Mouse (Mus musculus) CD4-positive, CD25-positive, alpha-beta regulatory T cell, adult 4 months (primary cell): ENCODE results near the gene Gm20388. TPM values are rescaled to one million over a fixed set of nuclear protein-coding genes. Genes with fewer than 3 reads are reported as not detected.
"Not testable (repeated sequence)": the region's sequence is repeated elsewhere in the genome, so short reads cannot be mapped to it uniquely, and the experiment has no call there.

Source experiments
- ATAC-seq: one replicate; pipeline ENCODE4 v1.8.0; 2017
- polyA plus RNA-seq, 2 experiments: library from polyadenylated mRNA; unstranded; fragments of 100-300 nt; shearing (Covaris generic); gene quantifications; one replicate each; pipeline ENCODE4 v1.2.1; 2017

Gene Gm20388
- polyA plus RNA-seq, 2 experiments from 2014 or later: 10.7 to 12.8 TPM

DNA sequence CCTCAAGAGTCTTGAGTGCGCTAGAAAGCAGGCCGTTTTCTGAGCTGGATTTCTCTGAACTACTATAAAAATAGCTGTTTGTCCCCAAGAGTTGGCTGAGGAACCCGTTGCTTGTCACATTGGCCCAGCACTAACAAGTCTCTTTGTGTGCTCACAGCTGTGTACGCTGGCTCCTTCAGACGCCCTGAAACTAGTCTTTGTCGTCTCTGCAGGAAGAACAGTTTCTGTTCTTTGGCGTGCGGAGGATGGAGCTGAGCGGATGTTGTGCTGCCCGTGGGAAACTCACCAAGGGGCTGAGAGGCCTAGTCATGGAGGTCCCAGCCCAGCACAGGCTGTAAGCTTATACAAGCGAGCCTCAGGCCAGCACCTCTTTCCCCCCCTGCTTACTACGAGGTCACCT, 3173.0 kb downstream of the Gm20388 start:
- no peak for ATAC-seq

DNA sequence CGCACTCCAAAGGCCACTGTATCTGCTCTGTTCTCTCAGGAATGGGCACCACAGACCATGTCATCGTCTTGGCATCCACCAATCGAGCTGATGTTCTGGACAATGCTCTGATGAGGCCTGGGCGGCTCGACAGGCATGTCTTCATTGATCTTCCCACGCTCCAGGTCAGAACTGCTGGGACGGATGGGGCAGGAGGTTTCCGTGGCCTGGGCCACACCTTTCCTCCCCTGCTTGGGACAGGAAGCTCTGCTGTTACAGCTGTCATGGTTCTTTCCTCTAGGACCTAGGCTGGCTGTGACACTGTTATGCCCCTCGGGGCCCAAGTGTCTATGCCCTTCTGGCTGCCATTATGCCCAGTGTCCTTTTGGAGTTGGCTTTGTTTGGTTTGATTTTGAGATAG, 3176.6 kb downstream of the Gm20388 start:
- no peak for ATAC-seq

DNA sequence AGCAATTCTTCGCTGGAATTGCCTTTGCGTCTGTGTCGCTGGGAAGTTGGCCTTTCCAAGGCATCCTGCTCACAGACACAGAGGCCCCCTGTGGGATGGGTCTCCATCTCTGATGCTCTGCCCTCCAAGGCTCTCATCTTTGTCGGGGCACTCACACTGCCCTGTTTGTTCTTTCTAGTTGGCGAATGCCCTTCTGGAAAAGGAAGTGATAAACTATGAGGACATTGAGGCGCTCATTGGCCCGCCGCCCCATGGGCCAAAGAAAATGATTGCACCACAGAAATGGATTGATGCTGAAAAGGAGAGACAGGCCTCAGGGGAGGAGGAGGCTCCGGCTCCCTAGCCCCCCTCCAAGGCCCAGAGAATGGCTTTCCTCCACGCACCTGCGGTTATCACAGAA, 3186.6 kb downstream of the Gm20388 start:
- no peak for ATAC-seq

DNA sequence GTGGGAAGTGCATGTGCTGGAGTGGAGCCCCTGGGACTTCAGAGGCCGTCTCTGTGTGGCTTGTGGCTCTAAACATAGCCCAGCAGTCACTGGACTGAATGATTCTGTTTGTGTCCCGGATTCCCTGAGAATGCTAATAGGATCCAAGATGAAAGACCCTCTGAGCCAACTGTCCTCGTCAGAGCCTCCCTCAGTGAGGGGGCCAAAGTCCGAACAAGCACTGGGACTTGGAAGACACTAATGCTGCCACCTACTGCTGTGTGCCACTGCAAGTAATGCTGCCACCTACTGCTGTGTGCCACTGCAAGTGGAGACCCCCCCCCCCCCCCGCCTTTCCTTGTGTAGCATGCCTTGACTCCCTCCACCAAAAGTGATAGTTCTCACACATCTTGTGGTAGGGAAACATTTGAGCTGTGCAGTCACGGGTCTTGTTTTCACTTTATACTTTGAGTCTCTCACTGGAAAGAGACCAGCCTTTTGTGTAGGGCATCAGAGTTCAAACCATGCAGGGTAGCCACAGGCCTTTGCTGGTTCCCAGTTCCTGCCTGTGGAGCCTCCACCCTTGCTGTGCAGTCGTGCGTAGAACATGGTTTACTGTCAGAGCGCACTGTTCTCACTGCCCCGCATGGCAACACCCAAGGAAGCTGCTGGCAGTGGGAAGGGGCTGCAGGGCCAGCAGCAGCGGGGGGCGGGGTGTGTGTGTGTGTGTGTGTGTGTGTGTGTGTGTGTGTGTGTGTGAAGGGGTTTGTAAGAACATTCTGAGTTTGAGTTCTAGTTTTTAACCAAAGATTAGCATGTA, 3187.3 kb downstream of the Gm20388 start:
- no peak for ATAC-seq

DNA sequence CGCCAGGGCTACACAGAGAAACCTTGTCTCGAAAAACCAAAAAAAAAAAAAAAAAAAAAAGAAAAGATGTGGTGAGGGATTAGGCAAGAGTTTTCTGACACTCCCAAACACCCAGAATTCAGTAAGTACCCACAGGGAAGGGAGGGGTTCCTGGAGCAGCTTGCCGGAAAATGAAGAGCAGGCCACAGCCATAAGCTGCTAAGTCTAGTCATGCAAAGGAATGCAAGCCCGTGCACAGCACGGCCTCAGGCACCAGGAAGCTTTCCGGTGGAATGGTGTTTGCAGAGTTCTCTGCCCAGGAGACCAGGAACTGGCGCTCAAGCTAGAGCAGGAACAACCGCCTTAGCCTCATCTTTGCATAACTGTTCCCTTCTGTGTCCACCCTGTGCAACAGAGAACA, 3189.6 kb downstream of the Gm20388 start:
- no peak for ATAC-seq

DNA sequence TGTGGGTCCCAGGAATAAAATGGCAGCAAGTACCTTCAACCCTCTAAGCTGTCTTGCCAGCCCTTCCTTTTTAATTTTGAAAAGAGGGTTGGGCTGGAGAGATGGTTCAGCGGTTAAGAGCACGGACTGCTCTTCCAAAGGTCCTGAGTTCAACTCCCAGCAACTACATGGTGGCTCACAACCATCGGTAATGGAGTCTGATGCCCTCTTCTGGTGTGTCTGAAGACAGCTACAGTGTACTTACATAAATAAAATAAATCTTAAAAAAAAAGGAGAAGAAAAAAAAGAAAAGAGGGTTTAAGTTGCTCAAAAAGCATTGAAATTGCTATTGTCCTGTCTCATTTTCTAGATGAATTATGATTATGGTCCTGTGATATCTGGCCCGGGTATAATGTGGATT, 3190.6 kb downstream of the Gm20388 start:
- no peak for ATAC-seq

DNA sequence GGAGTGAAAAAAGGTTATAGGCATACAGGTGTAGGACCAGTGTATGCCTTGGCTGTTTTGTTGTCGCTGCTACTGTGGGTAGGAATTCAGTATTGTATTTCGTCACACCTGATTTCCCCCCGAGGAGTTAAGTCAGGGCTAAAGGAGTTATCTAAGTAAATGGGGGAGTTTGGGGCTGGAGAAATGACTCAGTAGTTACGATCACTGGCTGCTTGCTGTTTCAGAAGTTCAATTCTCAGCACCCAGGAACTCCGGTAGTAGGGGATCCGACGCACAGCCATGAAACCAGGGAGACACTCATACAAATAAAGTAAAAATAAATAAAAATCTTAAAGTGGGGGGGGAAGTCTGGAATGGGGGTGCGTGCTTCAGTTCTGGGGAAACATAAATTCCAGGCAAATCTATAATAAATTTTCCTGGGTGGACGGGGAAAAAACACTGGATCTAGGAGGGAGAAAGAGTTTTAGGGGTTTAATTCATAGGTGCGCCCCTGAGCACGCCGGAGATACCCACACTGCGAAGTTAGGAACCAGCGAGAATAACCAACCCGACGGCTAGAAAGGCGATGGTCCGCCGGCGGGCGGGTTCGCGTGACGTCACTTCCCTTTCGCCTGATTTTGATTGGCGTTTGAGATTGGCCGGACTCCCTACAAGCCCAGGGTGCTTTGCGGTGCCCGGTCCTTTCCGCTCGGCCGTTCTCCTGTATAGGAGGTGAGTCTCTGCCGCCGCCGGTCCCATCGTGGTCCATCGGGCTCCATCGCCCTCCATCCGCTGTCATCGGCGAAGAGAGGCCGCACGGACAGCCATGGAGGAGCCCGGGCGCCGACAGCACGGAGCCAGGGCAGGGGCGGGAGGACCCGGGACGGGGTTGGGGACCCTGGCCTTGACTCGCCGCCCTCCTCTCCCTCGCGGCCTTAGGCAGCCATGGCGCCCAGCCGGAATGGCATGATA, 3191.4 kb downstream of the Gm20388 start, which contains the start of gene Rpl13:
Rpl13 (plus strand) TSS at position 616 of the 951 bp plus-strand sequence.
- ATAC-seq: peak; percentile 72

DNA sequence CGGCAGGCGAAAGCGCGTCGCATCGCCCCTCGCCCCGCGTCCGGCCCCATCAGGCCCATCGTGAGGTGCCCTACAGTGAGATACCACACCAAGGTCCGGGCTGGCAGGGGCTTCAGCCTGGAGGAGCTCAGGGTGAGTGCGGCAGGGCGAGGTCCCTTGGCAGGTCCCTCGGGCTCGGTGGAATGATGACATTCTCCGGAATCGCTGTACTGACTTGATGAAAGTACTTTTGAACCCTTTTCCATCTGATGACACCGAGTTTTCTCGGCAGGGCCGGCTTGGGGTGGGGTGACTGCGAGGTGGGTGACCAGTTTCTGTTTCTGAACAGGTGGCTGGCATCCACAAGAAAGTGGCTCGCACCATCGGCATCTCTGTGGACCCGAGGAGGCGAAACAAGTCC, 3192.2 kb downstream of the Gm20388 start:
- ATAC-seq: not testable (repeated sequence)

DNA sequence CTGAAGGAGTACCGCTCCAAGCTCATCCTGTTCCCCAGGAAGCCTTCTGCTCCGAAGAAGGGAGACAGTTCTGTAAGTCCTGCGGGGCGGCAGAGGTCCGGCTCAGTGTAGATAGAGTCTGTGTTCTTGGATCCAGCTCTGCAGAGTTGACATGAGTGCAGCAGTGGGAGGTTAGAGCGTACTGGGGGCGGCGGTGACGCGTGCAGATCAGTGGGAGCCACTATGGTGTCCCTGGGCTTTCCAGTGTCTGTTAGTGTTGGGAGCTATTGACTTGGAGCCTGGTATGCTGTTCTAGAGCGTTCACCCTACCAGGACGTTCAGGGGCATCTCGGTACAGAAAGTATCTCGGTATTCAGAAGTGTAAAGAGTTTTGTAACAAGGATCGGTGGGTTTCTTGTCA, 3192.6 kb downstream of the Gm20388 start:
- ATAC-seq: no peak

DNA sequence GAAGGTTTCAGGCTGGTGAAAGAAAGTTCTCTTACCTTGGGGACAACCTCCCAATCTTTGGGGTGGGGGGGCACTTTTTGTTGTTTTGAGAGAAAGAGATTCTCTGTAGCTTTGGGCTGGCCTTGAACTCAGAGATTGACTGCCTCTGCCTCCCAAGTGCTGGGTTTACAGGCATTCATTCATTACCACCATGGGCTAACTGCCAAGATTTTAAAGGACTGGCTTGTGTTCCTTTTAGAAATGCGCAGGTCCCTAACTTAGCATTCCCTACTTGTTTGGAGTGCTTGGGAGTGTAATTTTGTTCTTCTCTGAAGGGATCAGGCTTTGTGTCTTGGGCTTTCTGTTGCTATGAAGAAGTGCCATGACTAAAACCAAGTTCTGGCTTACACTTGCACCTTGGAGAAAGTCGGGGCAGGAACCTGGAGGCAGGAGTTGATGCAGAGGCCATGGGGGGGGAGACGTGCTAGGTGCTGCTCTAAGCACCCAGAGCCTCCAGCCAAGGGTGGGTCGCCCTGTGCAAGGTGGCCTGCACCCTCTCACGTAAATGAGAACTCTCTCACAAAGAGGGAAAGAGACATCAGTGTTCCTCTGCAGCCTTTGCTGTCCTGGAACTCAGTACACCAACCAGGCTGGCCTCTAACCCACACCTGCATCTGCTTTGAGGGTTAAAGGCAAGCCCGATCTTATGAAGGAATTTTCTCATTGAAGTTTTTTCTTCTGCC, 3193.6 kb downstream of the Gm20388 start:
- no peak for ATAC-seq

DNA sequence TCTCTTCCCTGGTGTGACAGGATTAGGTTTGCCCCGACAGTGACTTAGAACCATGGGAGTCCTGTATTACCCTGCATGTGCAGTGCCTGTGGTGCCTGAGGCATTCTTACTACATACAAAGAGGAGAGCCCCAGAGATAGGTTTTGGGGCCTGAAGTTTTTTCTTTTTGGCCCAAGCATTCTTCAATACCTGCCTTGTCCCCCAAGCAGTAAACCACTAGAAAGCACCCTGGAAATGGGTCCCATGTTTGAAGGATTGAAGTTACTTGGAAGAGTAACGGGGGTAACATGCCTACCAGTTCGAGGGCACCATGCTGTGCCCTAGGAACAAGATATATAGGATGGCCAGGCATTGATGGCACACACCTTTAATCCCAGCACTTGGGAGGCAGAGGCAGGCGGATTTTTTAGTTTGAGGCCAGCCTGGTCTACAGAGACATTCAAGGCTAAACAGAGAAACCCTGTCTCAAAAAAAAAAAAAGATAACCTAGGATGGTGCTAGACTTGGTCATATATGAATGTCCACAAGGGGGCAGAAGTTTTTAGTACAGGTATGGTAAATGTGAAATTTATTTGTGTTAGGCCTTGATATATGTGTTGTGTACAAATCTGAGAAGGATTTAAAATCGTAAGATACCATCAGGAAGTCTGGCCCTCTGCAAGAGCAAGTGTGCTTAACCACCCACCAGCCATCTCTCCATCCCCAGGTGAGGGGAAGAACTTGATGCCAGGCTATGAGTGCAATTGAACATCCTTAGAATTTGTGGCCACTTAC, 3195.1 kb downstream of the Gm20388 start:
- ATAC-seq: peak; percentile 29

DNA sequence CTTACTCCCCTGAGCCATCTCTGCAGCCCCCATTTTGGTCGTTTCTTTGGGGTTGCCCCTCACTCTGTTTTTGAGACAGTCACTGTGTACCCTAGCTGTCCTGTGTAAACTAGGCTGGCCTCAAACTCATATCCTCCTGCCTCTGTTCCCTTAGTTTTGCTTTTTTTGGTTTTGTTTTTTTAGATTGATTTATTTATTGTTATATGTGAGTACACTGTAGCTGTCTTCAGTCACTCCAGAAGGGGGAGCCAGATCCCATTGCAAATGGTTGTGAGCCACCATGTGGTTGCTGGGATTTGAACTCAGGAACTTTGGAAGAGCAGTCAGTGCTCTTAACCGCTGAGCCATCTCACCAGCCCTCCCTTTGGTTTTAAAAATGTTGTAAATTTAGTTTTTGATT, 3195.9 kb downstream of the Gm20388 start:
- no peak for ATAC-seq

DNA sequence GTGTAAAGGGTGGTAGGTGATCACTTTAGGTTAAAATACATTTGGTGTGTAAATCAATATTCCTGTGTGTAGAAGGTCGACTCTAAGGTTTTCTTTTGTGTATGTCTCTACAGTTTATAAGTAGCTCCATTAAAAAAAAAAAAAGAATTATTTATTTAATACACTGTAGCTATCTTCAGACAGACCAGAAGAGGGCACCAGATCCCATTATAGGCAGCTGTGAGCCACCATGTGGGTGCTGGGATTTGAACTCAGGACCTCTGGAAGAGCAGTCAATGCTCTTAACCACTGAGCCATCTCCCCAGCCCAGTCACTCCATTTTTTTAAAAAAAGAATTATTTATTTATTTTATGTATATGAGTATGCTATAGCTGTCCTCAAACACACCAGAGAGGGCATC, 3197.4 kb downstream of the Gm20388 start:
- ATAC-seq: no peak

DNA sequence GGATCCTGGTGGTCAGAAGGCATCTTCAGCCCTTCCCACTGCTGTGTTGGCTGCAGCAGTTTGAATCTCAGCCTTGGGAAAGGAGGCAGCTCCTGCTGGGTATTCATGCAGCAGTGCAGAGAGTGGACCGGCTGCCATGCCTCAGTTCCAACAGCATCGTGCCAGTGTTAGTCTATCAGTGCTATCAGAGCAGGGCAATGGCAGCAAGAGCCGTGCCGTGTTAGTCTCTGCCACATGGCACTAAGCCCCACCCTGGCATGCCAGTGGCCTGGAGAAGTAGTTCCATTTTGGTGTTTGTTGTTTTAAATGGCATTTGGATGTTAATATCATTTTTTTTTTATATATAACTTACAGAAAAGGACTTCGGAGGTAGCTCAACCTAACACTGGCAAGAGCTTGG, 3198.3 kb downstream of the Gm20388 start:
- ATAC-seq: no peak

DNA sequence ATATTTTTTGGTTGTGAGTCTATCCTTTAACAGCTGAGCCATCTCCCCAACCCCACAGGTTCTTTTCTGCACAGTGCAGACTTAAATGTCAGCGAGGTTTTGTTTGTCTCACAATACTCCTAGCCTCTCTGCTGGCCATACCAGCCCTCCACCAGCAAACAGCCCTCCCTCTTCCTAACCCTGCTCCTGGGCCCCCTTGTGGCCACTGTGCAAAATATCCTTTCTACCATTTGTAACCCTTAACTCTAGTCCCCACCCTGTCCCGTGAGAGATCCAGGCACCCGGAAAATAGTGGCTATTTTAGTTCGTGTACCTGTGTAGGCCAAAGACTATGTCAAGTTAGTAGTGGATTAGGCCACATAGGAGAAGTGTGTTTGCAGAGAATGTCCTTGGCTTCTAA, 3200.0 kb downstream of the Gm20388 start:
- ATAC-seq: peak; percentile 67

DNA sequence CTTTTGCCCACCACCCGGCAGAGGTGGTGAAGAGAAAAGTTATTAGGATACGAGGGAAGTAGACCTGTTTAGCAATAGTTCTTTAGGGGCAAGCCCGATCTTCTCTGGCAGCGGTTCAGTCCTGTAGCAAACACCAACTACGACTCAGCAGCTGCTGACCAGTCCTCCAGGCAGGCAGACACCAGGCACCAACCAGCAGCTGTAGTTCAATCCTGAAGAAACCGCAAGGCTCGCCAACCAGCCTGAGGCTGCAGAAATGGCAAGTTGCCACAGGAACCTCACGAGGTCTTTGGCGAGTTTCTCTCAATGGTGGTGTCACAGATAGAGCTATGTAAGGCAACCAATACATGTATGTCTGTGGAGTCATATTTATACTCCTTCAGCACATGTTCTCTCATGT, 3202.3 kb downstream of the Gm20388 start:
- ATAC-seq: no peak

DNA sequence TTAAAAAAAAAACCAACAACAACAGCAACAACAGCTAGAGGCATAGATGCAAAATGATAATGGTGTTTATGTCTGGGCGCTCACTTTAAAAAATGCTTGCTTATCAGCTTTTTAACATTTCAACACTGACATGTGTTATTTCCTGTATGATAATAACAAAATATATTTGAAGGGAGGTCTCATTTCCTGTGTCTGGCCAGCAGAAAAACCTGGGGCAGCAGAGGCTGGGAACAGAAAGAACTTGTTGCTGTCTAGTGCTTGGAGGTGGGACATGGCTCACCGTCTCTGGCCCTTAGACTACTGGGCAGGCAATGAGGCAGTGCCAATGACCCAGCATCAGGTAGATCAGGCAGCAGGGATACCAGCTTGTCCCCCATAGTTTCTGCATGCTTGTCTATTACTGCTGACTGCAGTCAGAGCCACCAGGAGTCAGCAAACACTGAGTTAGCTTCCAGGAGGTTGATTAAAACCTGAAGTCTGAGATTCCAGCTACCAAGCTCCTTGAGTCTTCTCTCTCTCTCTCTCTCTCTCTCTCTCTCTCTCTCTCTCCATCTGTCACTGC, 3203.3 kb downstream of the Gm20388 start:
- peak; percentile 58 for ATAC-seq

DNA sequence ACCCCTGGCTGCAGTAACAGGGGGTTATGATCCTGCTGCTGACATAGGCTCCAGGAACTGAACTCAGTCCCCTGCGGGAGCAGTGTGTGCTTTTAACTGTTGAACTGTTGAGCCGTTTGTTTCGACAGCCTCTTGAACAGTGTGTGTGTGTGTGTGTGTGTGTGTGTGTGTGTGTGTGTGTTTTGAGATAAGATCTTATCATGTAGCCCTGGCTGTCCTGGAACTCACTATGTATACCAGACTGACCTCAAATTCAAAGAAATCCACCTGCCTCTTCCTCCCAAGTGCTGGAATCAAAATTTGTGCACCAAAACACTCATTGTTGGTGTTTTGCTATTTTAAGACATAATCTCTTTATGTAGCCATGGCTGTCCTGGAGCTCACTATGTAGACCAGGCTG, 3204.0 kb downstream of the Gm20388 start:
- ATAC-seq: no peak

DNA sequence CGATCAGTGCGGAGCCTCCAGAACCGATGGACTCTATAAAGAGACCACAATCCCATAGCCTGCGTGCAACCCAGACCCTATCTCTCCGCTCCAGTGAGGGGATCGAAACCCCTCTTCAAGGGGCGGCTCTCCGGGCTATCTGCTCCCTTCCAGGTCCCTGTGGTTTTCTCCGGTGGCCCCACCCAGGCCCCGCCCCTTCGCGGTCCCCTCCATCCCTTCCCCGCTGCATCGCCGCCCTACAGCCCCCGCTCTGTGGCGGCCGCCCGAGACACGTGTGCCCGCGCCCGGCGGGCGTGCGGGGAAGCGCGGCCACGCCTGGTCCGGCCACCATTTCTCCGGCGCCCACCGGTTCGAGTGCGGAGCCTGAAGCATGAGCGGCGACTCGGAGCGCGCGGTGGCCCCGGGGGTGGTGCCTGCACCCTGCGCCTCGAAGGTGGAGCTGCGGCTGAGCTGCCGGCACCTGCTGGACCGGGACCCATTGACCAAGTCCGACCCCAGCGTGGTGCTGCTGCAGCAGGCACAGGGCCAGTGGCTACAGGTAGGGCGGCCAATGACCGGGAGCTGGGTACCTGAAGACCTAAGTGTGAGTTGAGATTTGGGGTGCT, 3206.6 kb downstream of the Gm20388 start, which contains the start of gene Cpne7:
Cpne7 (plus strand) TSS at position 248 of the 605 bp plus-strand sequence.
- peak; percentile 27 for ATAC-seq

DNA sequence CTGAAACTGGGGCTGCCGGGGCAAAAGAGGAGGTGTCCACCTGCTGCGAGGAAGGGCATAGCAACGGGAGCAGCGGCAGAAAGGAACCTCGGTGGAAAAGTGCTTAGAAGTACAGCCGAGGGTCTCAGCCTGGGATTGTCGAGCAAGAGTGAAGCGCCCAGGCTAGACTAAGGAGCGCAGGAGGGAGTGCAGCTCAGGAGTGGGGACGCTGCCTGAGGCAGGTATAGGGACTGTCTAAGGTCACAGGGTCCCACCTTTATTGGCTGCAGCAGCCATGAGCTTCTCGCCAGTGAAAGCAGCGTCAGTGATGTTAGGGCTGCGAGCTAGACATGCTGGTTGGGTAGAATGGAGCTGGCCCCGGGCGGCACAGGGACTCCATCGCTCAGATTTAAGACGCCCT, 3207.1 kb downstream of the Gm20388 start:
- ATAC-seq: no peak

DNA sequence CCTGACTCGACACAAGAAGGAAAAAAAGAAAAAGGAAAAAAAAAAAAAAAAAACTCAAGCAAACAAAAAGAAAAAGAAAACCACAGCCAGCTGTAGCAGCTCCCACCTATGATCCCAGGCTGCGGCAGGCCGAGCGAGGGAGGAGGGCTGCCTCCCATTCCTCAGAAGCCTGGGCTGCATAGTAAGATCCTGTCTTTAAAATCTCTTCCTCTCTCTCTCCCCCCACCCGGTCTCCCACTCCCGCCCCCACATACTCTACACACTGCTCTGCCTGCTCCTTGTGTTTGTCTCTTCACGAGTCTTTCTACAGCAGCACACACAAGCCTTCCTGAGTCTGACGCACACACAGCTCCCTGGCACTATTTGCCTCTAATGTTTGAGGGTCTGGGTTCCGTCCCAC, 3211.4 kb downstream of the Gm20388 start:
- no peak for ATAC-seq
